Mouse (Mus musculus) spleen, adult 18-20 months (tissue): ENCODE measurements around the gene Zbtb21.
A peak's percentile ranks its signal among the peaks of the same experiment; 100 is the strongest.
"Not testable (repeated sequence)": the region's sequence is repeated elsewhere in the genome, so short reads cannot be mapped to it uniquely, and the experiment has no call there.

Source experiments
- DNase-seq, 2 experiments: peaks; one replicate each; pipeline ENCODE4 v3.0.0; 2022; ENCODE audit warnings: mixed read lengths in 2 of 2

Zbtb21 gene

DNA sequence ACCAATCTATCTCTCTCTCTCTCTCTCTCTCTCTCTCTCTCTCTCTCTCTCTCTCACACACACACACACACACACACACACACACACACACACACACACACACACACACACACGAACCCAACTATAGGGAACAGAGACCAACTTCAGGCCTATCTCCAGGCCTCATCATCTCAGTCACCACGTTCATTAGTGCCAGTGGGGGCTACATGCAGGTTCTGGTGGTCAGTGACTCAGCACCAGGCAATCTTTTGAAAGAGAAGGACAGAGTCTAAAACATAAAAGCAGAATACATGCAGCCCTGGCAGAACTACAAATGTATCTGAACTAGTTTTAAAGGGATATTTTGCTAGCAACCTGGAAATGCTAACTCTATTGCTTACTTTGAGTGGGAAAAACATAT, 15.4 kb downstream of the Zbtb21 start:
- not testable (repeated sequence) for DNase-seq

DNA sequence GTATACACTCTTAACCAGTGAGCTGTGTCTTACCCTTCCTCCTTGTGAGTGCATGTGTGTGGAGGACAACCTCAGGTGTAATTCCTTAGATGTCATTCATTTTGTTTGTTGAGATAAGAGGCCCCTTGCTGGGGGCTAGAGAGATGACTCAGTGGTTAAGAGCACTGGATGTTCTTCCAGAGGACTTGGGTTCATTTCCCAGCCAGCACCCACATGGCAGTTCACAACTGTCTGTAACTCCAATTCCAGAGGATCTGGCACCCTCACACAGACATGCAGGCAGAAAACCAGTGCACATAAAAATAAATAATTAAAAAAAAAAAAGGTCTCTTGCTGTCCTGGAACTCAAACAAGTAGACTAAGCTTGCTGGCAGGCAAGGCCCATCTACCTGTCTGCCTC, 20.6 kb downstream of the Zbtb21 start:
- no peak for DNase-seq

DNA sequence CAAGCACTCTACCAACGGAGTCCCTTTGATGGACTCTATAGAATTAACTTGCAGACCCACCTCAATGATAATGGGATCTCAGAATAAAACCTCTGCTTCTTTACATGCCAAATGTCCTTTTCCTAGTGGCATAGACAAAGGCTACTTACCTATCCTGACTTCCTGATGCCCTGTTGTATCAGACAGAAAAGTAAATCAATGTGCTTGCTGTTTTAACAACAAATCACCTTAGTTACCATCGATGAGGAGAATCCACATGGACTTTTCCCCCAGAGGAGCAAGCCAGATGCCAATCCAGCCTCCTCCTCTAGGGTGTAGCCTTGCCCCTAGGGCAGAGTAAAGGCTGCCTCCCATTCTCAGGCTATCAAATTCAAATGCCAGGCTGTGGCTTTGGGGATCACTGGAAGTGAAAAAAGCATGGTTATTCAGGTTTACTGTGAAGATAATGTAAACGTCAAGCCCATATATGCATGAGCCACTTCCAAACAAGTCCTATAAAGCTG, 21.9 kb downstream of the Zbtb21 start:
- no peak for DNase-seq

DNA sequence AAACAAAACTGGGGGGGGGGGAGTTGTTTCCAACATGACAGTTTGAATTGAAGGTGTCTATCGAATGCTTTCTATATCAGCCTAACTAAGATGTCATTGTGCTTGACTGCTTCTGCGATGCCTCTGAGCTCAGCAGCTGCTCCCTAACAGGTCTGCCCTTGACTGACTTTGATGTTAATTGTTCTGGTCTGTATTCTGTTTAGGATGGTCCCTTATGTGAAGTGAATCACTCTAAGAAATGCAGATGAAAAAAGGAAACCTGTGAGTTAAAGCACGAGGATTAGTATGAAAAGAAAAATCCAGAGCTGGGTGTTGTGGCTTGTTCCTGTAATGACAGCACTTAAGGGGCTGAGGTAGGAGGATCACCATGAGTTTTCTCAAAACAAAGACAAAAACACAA, 26.6 kb downstream of the Zbtb21 start:
- no peak for DNase-seq

DNA sequence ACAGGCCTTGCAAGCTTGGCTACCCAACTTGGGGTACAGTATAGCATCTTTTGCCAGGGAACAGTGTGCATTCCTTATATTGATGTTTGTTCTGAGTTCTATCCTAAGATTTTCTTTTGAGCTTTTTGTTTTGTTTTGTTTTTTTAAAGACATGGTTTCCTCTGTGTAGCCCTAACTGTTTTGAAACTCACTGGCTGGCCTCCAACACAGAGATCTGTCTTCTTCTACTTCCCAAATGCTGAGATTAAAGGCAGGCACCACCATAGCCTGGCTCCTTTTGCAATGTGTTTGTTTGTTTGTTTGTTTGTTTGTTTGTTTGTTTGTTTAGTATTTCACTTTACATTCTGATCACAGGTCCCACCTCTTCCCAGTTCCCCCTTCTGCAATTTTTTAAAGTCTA, 32.2 kb downstream of the Zbtb21 start:
- no peak for DNase-seq

DNA sequence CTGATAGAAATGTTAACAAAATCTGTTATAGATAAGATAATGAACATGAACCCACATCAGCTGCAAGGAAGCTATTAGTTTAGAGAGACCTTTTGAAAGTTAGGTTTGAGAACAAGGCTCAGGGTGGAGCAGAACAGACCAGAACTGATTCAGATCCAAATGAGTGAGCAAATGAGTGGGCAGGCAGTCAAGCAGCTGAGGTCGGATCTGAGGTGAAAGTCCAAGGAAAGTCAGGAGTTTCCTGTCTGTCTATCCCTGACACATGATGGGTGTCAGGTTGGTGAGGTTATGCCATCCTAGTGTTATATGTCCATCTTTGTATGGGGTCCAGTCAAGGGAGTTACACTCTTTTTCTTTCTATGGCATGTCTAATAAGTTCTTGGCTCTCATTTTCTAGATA, 32.9 kb downstream of the Zbtb21 start:
- DNase-seq, result no peak

DNA sequence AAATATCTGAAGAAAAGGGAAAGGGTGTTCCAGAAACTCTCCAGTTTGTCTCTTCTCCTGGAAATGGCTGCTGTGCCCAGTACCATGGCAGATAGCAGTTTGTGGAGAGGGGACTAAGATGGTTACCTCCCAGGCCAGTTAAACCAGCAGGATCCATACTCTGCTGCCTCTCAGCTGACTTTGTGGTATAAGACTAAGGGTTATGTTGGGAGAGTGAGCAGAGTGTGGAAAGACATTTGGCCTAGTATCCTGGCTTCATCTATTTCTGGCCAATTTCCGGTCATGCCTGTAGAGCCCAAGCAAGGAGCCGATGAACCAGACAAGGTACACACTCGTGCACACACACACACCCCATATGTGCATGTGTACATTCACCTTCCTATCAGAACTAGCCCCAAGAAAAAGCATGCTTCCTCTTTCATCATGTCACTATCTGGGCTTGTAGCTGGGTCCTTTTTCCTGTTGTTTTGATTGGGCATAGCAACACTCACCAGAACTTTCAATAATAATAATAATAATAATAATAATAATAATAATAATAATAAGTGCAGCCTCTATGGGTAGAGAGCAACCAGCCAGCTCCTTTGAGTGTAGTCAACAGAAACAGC, 35.0 kb downstream of the Zbtb21 start:
- DNase-seq, result no peak

DNA sequence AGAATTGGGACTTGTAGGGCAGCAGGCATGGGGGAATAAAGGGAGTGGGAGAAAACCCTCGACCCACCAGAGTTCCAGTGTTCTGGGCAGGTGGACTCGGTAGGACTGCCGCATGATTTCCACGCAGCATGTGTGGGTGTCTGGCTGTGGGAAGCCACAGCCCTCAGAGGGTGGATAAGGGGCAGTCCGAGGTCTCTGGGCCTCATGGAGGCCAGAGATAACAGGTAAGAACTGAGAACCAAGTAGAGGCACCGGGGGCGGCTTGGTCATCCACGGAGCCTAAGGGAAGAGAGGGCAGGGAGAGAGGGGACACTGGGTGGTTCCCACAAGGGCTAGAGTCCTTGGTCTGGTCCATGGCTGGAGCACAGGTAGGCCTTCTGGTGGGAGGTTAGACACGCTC, 36.0 kb downstream of the Zbtb21 start:
- no peak for DNase-seq

DNA sequence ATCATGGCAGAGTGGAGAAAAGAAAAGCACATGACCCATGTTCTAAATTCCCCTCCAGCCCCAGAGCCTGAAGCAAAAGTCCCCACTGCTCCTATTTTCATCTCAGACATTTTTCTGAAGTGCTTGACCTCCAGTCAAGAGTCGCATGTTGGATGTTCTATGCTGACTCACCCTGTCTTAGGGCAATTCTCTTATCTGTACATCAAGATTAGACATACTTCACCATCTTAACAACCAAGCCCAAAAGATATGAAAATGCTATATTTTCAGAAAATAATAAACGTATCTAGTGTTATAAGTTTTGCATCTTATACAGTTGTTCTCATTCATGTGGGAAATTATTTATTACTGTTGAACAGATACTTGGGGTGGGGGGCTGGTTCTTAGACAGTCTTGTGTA, 36.7 kb downstream of the Zbtb21 start:
- DNase-seq, result no peak

DNA sequence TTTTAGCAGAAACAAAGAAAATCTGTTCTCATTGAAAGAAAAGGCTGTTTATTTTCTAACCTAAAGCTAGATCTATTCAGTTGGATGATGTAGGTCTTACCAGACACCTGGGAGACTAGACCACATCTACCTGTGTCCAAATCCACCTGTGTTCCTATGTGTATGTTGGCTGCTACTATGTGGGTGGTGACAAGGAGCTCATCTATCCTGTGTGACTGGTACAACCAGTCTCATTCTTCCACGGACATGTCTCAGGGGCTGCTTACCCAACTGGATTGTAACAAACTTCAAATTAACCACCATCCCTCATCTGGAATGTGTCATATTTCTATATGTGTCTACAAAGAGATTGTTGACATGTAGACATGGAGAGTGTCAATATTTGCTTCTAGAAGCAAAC, 38.7 kb downstream of the Zbtb21 start:
- no peak for DNase-seq

DNA sequence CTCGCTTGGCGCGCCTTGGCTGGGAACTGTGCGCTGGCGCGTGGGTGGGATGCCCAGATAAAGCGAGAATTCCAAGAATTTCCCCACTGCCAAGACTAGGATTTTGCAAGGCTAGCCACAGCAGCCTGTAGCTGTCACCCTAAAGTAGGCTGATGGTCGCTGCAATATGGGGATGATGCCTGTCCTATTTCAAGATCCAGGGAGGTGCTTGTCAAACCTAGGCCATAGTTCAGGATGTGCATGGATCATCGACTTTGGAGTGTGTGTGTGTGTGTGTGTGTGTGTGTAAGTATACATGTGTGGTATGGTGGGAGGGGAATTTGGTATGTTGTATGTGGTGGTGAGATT, 39.7 kb downstream of the Zbtb21 start:
- DNase-seq, result no peak

DNA sequence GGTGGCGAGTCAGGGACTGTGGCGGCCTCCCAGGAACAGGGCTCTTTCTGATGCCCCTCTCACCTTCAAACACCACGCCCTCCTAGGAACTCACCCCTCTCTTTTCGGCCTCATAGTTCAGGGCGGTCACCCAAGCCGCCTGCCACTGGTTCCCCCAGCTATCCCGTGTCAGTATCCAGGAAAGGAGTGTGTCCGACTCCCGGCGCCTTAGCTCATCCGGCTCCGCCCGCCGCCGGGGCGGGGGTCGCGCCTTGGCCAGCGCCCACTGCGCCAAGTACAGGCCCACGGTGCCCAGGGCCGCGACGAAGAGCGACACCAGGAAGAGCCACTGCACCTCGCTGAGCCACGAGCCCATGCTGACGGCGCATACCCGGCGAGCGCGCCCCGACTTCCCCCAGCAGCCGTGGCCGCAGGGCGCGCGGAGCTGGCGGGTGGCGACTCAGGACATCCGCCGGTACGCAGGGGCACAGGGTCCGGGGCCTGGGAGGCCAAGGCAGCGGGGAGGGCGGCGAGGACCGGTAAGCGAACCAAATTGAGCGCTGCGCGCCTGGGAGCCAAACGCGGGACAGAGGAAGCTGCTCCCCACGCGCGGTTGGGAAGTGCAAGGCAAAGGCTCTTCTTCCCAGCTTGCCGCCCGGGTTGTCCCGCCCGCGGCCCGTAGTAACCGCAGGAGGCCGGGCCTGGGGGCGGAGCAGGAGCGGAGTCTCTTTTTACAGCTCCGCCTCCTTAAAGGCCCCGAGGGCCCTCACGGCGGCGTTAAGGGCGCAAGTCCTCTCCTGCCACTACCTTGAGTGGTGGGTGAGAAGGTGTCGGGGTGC, 40.3 kb downstream of the Zbtb21 start:
- peak; percentile 71 to 83 for DNase-seq

DNA sequence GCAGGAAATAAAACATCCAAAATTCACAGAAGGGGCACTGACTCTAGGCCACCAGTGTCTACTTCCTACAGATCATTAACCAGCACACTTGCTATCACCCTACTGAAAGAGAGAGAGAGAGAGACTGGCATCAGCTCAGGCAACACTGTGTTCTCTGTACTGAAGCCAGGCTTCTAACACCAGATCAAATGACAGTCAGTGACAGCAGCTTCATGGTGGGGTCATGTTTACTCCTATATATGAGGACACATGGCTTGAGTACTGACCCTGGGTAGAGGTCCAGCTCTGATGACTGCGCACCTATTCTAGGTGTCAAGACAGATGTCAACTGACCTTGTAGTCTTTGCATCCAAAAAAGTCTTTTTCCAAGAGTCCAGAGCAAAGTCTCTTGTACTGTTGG, 41.8 kb downstream of the Zbtb21 start:
- no peak for DNase-seq

DNA sequence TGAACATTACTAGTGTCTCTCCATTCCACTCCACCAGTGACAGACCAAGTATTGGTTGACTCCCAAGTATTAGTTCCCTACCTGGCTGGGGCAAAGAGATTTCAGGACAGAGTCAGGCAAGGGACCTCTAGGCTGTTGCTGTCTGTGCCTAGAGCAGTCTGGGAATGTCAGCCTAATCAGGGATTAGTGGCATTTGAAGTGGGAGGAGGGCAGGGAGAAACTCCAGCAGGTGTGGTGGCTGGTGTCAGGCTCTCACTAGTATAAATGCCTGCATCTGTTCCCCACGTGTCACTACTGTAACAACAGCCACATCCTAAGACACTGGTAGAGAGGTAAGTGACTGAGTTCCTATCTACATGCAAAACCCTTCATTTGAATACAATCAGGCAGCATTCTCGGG, 42.6 kb downstream of the Zbtb21 start:
- no peak for DNase-seq

DNA sequence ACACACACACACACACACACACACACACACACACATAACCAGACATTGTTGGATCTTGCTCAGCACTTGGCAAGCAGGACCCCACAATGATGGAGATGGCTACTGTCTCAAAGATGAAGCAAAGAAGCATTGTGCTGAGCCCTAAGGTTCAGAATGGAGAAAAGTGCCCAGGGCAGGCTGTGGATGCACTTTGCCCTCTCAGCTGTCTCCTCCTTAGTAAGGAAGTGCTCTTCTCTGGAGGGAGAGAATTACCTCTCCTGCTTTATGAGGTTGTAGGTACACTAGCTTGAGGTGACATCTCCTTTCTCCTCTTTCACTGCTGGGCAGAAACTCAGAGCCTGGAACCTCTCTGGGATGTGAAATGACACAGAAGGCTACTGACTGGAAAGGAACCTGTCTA, 49.5 kb downstream of the Zbtb21 start:
- DNase-seq, result no peak

DNA sequence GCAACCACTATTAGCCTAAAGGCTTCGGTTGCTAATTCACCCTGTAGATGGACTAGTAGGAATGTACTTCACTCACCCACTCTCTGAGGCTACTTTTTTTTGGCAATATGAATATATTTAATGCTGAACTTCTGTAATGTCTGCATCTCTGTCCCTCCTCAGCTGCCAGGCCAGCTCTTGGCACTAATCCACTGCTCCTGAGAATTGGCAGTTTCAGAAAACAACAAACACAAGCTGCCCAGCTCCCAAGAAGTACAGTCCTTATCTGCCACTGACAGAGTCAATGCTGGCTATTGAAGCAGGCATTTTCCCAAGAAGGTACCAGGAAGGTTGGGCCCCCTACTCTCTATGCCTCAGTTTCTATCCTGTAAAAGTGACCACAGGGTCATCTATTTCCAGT, 53.1 kb downstream of the Zbtb21 start:
- no peak for DNase-seq

DNA sequence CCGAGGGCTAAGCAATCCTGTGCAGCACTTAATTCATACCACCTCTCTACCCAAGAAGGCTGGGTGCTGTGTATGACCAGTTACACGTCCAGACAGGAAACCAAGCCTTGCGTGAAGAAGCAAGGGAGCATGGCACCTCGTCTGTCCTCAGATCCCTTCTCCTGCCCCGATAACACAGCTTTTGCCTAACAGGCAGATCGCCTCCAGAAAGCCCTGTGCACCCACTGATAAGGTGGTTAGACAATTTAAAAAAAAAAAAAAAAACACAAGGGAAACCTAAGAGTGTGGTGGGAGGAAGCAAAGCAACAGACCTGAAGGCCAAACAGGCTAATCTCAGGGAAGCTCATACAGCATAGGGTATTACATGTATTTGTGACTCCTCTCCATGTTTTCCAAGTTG, 54.9 kb downstream of the Zbtb21 start:
- DNase-seq, result no peak

DNA sequence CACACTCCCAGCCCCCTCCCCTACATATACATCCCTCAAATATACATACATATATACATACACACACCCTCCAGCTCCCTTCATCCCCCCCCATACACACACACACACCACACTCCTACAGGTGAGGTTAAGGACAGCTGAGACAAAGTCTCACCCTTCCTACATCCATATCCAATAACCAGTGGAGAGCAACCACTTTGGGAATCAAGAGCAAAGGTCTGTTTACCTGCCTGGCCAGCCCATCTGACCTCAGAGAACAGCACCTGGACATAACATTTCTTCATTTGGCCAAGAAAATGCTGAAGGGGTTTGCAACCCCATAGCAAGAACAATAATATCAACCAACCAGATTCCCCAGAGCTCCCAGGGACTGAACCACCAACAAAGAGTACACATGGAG, 56.1 kb downstream of the Zbtb21 start:
- DNase-seq, result no peak

DNA sequence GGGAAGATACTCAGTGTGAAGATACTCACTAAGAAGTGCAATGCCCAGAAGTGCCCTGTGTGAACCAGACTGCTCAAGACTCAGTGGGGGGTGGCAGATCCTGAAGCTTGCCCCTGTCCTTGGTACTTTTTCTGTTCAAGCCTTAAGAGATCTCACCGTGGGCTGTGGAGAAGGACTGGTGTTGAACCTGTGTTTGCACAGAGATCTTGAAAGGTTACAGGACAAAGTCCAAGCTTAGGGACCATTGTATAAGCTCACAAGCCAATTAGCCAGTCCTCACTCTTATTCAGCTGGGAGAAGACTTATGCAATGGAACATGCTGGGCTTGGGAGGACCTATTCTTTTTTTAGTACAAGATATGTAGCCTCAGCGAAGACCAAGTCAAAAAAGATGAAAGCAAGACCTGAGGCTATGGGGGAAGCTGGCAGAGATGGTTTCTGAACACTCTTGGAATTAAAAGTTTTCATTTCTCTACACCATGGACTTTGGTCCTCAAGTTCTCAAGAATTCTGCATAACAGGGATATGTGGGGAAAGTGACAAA, 56.9 kb downstream of the Zbtb21 start:
- DNase-seq, result no peak

DNA sequence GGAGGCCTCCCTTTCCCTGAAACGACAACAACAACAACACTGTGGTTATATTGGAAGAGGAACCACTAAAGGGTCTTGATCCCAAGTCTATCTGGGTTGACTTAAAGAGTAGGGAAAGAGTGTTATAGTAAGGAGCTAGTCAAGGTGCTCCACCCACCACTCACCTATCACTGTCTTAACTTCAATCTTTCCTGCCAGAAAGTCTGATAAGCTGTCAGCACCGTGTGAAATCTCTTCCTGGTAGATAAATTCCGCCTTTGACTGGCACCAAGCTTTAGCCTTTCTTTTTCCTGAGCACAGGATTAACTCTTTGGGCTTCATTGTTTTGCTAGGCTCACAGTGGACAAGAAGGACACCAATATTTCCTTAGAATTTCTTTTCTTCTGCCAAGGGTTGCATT, 58.4 kb downstream of the Zbtb21 start:
- no peak for DNase-seq

DNA sequence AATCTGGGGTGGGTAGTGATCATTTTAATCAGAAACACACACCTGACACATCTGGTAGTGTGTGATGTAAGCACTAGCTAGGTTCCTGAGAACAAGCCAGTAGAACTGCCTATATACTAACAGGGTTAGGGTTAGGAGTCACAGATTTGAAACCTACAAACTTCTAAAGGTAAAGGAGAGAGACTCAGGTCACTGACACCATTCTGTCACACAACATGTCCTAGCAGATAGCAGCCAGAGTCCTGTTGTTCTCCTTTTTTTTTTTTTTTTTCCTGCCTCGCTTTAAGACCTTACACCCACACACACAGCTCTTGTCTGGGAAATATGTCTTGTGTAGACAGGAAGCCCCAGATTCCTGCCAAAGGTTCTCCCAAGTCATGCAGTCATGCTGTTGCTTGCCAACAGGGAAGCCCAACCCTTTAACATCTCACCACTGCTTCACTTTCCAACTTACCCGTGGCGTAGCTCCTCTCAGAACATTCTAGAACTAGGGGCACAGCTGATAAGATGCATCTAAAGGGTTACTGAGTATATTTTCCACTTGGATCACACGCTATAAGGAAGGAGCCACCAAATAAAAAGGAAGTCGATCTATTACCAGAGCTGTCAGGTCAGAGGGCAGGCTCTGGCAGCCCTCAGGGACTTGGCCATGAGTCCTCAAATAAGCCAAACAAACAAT, 64.9 kb downstream of the Zbtb21 start:
- no peak for DNase-seq
